Mouse (Mus musculus) layer of hippocampus, adult 2 months (tissue): ENCODE data around the gene Strip2. TPM values are rescaled to one million over a fixed set of nuclear protein-coding genes. Genes with fewer than 3 reads are reported as not detected.

Experiments
- DNase-seq, 2 experiments: peaks; one replicate each; pipeline ENCODE4 v3.0.0; 2022; ENCODE audit warnings: low spot score in 2 of 2
- H3K27ac ChIP-seq: fragments of 200-600 bp; 2 replicates; pipeline ENCODE4 v1.8.1; 2022
- H3K4me3 ChIP-seq: fragments of 200-600 bp; 2 replicates; pipeline ENCODE4 v1.8.1; 2022; ENCODE audit warnings: mild to moderate bottlenecking
- CTCF ChIP-seq: fragments of 200-600 bp; conservative IDR thresholded peaks from 2 replicates; pipeline ENCODE4 v1.8.1; 2022; ENCODE audit warnings: antibody characterized with exemption, mild to moderate bottlenecking, moderate library complexity
- total RNA-seq, 2 experiments: library from RNA; stranded (reverse); gene quantifications; 2 replicates each; pipeline ENCODE4 v1.2.3; 2021

Strip2 gene
- total RNA-seq, 2 experiments from 2014 or later: 27.8 to 30.3 TPM

DNA sequence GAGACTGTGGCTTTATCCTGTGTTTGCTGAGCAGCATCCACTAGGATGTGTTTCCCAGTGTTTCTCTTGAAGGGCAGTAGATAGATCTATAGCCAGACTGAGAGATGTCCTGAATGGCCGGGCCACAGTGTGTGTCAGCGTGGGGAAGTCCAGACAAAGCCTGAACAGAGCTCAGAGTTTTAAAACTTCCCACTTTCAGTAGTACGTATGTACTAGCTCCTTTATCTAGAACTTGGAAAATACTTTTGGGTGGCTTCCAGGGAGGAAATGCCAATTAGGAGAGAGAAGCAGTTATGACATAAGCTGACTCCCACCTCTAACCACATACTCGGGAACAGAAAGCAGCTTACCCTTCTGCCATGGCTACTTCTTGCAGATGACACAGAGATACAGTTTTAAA lies 23.6 kb downstream of the Strip2 start:
- no peak overlapping the region for H3K4me3 ChIP-seq
- no peak for TF ChIP-seq CTCF
- no peak overlapping the region for H3K27ac ChIP-seq

DNA sequence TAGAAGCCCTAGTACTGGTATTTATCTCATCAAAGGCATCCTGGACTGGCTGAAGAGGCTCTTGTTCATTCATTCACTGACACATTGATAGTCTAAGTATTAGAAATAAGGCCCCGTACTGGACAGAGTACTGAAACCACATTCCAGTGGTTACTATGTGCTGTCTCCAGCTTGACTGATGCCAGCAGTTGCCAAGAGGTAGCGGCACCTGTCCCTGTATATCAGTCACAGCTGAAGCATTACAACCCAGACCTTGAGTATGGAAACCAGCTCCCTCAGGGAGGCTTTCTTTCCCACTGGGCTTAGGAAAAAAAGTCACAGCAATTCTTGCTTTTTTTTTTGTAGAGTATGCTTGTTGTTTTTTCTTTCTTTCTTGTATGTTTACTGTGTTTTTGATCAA lies 24.2 kb downstream of the Strip2 start:
- no peak for TF ChIP-seq CTCF

More for the DNA sequence above, 23.6 kb downstream of the Strip2 start:
- peak in 1 of 2 experiments; percentile 12 for DNase-seq

DNA sequence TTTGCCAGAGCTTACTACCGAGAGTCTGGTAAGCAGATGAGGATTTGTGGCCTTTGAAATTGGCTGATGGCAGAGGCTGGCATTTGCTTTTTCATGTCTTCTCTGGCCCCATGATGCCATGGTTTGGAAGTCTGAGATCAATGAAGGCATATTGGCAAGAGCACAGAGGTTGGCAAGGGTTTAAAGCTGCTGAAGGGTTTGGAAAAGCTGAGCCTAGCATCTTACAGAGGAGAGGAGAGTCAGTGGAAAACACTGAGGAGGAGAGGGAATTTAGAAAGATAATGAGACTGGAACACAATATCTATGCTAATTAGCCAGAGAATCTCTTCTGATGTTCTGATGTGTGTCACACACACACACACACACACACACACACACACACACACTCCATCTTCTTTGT lies 27.7 kb downstream of the Strip2 start:
- TF ChIP-seq CTCF: no peak
- DNase-seq: no peak
- H3K27ac ChIP-seq: no peak overlapping the region
- no peak overlapping the region for H3K4me3 ChIP-seq

More for the DNA sequence above, 24.2 kb downstream of the Strip2 start:
- Histone ChIP-seq H3K4me3 (no peak overlapping the region), H3K27ac (no peak overlapping the region)
- DNase-seq: no peak

DNA sequence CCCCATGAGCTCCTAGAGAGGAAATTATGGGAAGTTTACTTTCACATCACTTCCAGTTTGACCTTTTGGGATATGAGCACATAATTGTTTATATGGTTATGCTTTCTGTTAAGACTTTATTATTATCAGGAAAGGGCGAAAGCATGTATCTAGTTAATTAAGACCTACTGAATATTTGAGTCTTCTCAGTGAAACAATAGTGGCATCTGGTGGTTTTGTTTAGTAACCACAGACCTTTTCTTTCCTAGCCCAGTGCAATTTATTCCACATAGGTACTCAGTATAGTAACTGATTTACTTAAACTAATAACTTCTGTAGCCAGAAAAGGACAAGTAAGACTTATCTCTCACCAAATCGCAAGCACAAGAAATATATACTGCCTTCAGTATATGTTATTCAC lies 29.8 kb downstream of the Strip2 start:
- TF ChIP-seq CTCF: peak; percentile 79
- no peak overlapping the region for H3K27ac ChIP-seq
- no peak overlapping the region for H3K4me3 ChIP-seq
- DNase-seq: no peak

DNA sequence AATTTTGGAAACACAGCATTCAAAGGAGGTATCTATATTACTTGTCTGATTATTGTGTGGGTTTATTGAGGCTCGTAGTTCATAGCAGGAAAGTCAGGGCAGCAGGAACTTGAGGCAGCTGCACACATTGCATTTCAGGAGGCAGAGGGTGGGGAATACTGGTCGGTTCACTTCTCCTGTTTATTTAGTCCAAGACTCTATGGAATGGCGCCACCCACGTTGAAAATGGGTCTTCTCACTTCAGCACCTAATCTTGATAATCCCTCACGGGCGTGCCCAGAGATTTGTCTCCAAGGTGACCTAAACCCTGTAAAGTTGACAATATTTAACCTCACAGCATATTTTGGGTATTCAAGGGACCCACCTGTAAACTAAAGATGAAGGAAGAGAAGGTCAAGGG lies 31.0 kb downstream of the Strip2 start:
- no peak for TF ChIP-seq CTCF
- Histone ChIP-seq H3K4me3 (no peak overlapping the region), H3K27ac (no peak overlapping the region)
- no peak for DNase-seq

DNA sequence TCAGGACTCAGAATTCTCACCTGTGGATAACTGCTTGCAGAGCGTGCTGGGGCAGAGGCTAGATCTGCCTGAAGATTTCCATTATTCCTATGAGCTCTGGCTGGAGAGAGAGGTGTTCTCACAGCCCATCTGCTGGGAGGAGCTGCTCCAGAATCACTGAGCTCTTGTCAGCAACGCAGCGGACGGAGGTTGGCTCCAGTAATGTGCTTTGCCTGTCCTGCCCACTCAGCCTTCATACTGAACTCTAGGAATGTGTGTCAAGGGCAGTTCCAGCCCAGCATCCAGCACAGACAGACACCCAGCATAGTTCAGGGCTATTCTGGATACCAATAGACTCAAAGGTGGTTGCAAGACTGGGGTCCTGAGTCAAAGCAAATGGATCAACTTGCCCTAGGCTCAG lies 39.9 kb downstream of the Strip2 start:
- no peak for DNase-seq
- H3K27ac ChIP-seq: no peak overlapping the region
- TF ChIP-seq CTCF: no peak
- H3K4me3 ChIP-seq: no peak overlapping the region

DNA sequence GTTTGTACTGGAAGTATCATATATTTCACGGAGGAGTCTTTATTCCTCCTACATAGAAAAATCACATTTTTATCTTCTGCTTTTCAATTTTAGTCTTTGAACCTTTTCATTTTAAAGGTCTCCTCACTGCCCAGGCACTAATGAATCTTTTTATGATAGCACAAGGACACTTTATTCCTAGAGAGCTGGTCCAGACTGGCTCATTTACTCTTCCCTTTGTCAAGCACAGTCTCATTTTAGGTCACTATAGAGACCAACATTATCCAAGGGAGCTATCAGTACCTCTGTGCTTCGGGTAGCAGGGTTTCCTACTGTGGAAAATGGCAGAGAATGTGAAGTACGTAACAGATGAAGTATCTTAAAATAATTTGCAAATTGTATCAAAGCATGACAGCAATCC lies 41.9 kb downstream of the Strip2 start:
- no peak for DNase-seq
- H3K27ac ChIP-seq: peak overlapping the region; percentile 41; the same call in 1 of the 2 replicates
- H3K4me3 ChIP-seq: no peak overlapping the region
- no peak for TF ChIP-seq CTCF

DNA sequence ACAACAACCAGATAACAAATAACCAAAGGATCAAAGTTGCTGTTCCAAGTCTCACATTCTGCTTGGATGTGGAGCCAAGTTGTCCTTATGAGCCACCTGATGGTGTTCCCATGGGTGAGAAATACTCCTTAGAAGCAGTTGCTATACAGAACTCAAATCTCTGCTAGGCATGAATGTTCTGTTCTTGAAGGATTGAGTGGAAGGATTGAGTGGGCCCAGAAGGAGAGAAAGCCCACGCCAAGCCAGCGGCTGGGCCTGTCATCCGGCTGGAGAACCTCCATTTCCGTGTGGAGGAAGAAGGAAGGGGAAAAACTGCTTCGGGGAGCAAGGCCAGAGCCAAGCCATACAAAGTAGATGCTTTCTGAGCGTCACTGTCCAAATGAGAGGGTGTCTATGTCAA lies 44.3 kb downstream of the Strip2 start:
- TF ChIP-seq CTCF: no peak
- Histone ChIP-seq H3K4me3 (no peak overlapping the region), H3K27ac (peak overlapping the region; percentile 68)
- DNase-seq: peak; percentile 16 to 29

DNA sequence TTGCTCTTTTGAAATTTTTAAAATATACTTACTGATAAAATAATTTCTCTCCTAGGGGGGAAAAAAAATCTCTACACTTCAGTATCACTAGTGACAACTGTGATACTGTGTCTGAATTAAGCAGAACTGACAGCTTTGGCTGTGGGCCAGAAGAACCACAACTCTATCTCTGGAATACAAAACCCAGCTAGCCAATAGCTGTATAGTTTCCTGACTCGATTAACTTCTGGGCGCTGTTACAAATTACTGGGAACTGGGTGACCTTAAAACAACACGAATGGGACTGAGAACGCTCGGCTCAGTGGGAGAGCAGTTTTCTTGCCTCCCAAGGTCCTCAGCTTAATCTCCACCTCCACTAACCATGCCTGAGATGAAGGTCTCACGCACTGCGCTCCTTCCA lies 51.1 kb downstream of the Strip2 start:
- TF ChIP-seq CTCF: no peak
- Histone ChIP-seq H3K27ac (no peak overlapping the region), H3K4me3 (no peak overlapping the region)
- no peak for DNase-seq

DNA sequence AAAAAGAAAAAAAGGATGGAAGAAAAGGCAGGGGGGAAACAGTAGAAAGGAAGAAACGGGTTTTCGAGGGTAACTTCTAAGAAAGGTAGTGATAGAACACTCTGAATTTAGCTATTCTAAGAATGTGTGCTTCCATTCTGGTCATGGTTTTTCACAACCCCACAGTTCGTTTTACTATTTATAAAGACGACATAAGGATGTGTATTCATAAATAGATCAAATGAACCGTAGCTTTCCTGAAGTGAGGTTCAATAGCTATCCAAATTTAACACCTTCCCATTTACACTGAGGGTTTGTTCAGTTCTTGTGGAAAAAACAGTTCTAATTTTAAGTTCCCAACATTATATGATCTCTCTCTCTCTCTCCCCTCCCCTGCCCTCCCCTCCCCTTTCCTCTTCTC lies 56.5 kb downstream of the Strip2 start:
- no peak for DNase-seq
- Histone ChIP-seq H3K4me3 (no peak overlapping the region), H3K27ac (no peak overlapping the region)
- TF ChIP-seq CTCF: no peak

DNA sequence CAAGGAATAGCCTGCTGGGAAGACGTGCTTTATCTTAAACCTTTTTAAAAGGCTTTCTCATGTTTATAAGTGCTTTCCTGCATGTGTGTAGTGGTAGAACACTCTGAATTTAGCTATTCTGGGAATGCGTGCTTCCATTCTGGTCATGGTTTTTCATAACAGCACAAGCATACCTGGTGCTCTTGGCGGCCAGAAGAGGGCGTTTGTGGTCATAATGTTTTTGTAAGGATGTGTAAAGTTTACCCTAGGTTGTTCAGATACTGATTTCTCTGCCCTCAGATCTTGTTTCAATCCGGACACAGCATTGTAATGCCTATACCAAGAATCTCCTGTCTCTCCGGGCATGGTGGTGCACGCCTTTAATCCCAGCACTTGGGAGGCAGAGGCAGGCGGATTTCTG lies 58.0 kb downstream of the Strip2 start:
- TF ChIP-seq CTCF: peak; percentile 37
- no peak overlapping the region for H3K27ac ChIP-seq
- no peak overlapping the region for H3K4me3 ChIP-seq
- DNase-seq: no peak

DNA sequence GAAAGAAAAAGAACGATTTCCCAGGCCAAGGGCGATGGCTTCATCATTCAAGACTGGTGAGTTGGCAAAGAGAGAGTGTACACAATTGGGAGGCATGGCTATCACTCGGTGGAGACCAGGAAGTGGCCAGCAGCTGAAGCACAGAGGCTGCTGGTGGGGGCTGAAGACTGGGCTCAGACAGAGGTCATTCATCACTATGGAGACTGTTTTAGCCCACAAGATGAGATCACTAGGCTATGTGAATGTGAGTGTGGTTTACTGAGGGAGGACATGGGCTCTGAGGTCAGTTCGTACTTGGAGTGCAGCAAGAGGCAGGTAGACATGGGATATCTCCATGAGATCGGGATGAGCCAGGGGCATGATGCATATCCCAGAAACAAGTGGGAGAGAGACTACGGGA lies 63.6 kb downstream of the Strip2 start:
- no peak for TF ChIP-seq CTCF
- no peak for DNase-seq

DNA sequence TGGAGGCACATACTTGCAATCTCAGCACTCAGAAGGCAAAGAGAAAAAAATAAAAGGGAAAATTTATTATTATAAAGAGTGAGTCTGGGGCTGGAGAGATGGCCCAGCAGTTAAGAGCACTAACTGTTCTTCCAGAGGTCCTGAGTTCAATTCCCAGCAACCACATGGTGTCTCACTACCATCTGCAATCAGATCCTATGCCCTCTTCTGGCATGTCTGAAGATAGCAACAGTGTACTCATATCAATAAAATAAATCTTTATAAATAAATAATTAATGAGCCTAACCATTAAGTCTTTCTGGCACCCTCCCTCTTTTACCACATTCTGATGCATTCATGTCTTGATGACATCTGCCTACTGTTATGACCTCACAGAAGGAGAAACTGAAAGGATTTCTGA lies 65.0 kb downstream of the Strip2 start:
- no peak for DNase-seq
- peak; percentile 52 for TF ChIP-seq CTCF
- no peak overlapping the region for H3K4me3 ChIP-seq
- no peak overlapping the region for H3K27ac ChIP-seq

More for the DNA sequence above, 63.6 kb downstream of the Strip2 start:
- Histone ChIP-seq H3K27ac (no peak overlapping the region), H3K4me3 (no peak overlapping the region)

DNA sequence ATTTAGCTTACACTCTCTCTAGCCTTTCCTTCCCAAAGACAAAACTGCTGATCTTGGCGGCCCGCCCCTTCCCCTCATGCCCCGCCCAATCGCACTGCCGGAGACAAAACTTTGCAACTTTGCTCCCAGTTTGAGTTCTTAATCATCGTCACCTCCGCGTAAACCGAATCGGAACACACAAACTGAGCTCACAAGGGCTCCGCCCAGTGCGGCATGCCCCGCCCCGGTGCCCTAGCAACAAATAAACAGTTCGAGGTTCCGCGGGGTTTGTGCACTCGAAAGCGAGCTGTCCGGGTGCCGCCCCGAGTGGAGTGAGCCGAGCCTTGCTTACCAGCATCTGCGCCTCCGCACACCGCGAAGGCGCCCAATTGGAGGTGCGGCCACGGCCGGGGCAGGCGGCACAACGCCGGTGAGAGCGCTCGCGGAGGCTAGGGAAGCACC lies 68.3 kb downstream of the Strip2 start:
- no peak for TF ChIP-seq CTCF
- H3K27ac ChIP-seq: no peak overlapping the region
- peak; percentile 12 to 34 for DNase-seq
- H3K4me3 ChIP-seq: peak overlapping the region; percentile 64

DNA sequence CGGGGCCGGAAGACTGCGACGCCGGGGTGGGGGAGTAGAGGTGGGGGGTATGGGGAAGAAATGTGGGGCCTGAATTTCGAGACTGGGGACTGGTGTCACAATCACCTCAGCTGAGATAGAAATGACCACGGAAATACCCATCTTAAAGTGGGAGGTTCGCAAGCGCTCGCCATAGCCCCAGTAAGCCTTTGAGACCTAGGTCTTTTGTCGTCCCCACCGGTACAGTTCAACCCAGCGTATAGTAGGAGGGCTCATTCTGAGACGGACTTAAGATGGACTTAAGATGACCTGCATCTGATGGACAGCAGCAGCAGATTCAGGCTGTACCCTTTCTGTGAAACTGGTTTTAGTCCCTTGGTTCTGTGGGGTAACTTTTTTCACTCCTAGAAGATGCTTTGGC lies 68.7 kb downstream of the Strip2 start:
- Histone ChIP-seq H3K27ac (no peak overlapping the region), H3K4me3 (peak overlapping the region; percentile 64)
- TF ChIP-seq CTCF: no peak
- DNase-seq: no peak
